Mouse (Mus musculus) ovary, postnatal 14 days (tissue): ENCODE results near the gene Fam13c.
A peak's percentile ranks its signal among the peaks of the same experiment; 100 is the strongest.

Experiments
- DNase-seq: peaks from one replicate; pipeline ENCODE4 v3.0.0; 2022; ENCODE audit warnings: low spot score

Gene Fam13c

DNA sequence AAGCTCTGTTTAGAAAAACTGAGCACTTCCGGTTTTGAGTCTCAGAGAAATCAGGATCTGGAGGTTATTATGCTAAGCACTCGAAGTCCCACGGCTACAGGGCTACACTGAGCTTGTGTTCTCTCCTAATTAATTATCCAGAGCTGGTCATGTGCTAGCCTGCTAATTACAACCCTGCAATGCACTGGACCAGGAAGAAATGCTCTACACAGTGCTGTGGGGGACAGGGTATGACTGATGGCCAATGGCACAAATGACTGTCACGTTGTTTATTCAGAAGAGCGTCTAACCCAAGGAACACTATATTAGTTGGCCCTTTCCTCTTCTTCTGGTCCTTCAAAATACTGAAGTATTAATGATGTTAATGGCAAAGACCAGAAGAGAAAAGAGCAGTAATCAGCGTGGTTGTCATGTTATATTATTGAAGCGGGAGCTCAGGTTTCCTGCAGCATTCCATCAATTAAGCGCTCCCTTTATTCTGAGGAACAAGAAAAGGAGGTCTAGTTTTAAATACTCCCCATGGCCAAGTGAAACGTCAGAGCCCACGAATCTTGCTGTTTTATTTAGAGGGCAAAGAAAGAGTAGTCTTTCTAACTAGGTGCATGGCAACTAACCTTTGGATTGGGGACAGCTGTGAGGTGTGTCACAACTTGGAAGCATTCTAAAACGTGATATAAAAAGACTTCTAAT lies 18.4 kb downstream of the Fam13c start:
- no peak for DNase-seq

DNA sequence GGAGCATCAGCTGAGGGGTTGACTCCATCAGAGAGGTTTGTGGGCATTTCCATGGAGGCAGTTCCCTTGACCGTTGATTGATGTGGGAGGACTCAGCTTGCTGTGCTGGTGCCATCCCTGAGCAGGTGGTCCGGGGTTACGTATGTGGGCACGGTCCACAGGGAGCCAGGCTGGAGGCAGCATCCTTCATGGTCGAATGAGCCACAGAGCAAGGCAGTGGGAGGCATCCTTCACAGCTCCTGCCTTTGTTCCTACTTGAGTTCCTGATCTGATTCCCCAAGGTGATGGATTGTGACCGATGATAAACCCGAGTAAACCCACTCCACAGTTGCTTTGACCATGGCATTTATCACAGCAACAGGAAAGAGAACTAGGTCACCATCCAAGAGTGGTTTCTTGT lies 25.4 kb downstream of the Fam13c start:
- DNase-seq: no peak

DNA sequence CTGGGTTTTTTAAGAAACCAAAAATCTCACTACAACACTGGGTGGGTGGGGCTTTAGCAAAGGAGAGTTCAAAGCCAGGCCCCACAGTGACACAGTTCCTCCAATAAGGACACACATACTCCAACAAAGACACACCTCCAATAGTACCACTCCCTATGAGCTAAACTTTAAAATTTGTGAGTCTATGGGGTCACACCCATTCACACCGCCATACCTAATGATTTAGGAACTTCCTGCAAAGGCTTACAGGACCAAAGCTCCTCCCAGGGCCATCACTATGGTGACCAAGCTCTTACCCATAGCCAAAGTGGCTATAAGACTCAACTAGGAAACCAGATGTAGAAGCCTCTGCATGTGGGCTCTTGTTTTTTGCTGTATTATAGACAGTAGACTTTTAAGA lies 30.6 kb downstream of the Fam13c start:
- DNase-seq: no peak

DNA sequence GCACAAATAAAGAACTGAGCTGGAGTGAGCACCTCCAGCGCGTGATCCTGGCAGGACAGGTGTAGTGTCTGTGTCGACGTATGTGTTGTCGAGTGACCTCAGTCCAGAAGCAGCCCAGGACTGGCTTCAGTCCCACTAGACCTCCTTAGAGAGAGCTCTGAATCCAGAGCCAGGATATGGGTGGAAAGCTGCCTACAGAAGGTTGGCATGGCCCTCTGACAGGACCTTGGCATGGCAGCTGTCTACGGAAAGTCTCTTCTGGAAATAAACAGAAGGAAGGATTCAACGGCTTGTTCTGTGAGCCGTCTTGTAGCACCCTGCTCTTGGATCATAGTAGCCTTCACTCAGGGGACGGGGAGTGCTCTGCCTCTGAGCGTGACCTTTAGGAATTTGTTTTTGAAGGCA lies 37.5 kb downstream of the Fam13c start:
- DNase-seq: no peak

DNA sequence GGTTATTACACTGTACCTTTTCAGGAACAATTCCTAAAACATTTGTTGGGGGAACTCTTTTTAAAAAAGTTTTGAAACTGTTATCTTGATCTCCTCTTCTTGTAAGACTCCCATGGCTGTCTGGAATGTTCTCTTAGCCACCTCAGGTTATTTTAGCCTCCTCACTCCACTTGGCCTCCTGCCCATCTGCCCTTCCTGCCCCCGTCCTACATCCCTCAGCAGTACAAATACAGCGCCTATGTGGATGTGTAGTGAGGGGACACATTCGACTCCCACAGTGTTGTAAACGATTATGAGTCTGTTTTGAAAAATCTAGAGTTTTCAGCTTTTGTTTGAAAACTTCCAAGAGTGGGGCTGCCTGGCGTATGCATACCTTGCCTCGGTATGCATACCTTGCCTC lies 43.5 kb downstream of the Fam13c start:
- DNase-seq: no peak

DNA sequence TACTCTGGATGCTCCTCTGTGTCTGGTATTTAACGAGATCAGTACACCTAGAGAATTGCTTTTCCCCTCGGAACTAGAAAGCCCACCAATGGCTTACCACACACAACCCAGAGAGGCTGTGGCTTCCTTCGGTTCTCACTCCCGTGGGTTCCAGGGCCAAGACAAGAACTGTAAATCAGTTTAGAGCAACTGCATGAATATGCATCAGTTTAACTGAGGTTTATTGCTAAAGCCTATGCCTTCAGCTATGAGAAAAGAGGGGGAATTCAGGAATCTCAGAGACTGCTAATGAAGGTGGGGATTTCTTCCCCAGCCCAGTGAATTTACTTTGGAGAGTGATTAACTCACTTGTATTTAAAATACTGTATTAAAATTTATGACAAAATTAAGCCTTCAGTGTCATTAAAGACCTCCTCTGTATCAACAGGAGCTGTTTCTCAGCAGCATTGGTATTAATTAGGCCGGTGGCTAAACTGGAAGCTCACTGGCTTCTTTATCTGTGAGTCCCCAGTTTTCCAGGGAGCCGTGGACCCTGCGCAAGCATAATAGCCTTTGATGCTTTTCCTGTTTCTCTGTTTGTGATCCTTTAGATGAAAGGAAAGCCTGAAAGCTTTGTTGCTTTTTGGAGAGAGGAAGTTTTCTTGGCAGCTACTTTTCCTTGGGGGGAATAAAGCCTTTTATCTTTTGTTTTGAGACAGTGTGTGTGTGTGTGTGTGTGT lies 44.4 kb downstream of the Fam13c start:
- no peak for DNase-seq

DNA sequence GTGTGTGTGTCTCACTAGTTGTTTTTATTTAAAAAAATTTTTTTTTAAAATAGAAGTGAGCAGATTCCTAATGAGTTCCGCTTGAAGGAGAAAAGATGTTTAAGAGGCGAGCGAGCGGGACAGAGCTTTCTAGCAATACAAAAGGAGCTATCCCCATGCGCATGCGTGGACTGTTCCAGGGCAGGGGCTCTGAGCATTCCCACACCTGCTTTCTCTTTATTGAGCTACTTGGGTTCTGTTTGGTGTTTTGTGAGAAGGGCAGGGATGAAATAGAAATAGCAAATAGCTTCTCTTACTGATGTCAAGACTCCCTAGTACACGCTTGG lies 45.0 kb downstream of the Fam13c start:
- DNase-seq: peak; percentile 14

DNA sequence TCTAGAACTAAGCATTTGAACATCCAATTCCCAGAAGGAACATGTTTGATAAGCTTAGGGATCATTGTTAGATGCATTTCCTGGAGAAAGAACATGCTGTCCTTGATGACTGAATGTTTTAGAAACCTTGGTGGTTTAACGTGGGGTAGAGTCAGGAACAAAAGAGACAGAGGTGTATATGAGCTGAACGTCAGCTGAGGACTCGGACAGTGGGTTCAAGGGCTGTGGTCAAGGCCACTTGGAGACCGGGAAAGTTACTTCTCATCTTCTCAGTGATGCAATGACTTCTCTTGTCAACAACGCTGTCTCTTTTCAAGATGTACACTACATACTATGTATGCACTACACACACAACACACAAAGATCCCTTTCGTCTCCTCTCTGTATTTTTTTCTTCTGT lies 46.4 kb downstream of the Fam13c start:
- no peak for DNase-seq

DNA sequence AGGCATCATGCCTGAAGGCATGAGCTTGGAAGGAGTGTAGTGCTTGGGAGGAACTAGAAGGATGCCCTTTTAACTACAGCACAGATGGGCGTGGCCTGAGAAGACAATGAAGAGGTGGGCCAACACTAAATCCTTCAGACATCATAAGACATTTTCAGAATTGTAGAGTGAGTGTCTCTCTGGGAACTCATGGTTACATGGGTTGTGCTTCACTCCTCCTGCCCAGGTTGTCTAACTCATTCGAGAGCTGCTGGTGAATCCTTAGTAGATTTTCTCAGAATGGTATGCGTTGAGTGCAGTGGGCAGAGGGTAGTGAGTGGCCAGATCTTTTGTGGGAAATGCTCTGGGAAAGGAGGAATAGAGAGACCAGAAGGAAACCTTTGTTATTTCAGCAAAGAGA lies 53.6 kb downstream of the Fam13c start:
- no peak for DNase-seq

DNA sequence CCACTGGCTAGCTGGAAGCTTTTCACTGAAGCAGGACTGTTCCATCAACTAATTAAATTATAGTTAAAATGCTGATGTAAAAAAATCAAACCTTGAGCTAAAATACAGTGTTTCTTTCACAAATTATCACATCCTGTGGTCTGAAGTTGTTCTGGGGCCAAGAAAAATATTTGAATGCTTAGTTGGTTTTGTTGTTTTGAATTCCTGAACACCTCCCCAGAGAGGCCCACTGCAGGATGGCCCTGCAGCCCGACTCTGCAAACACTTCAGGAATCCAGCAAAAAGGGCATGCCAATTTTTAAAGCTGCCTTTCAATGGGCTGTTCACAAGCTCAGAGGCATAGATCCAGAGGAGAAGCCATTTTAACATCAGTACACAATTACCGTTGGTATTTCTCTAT lies 54.2 kb downstream of the Fam13c start:
- DNase-seq: no peak

DNA sequence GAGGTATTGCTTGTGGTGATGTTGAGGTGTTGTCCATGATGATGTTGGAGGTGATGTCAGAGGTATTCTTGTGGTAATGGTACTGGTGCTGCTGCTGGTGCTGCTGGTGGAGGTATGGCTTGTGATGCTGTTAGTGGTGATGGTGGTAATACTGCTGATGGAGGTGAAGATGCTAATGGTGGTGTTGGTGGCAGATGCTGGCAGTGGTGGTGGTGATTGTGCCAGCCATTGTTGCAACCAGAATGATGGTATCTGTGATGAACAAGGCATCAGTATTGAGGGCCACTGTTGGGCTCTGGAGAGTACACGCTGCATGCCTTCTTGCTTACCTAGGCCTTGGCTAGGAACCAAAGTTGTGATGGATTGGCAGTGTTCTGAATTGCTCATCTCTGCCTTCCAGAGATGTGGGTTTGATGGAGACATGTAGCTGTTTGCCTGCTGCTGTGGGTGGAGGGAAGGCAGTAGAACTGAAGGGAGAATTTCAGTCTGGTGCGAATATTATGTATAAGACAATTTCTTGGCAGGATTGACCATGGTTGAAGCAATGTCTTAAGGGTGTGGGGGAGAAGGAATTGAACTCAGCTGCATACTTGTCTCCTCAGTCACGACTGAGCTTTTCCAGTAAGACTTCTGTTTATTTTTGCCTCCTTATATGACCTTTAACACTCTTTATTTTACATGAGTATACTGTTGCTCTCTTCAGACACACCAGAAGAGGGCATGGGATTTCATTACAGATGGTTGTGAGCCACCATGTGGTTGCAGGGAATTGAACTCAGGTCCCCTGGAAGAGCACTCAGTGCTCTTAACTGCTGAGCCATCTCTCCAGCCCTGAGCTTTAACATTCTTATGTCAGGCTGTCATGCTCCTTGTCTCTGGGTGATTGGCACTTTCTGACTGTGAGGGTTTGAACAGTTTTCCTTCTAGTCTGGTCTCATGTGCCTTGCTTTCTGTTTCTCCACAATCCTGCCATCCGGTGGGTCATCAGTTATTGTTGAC lies 55.1 kb downstream of the Fam13c start:
- no peak for DNase-seq

DNA sequence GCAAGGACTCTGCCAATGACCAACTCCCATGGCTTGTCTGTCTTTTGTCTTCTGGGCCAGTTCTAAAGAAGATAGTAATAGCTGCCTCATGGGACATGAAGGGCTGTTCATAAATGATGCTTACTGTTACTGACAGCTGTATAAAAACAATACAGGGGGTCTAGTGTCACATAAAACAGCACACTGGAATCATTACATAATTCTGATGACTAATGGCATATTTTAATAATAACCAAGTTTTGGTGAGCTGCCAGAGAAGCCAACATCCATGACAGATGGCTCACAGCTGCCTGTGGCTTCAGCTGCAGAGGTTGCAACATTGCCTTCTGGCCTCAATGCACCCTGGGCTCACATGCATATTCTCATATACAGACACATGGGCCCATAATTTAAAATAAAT lies 56.7 kb downstream of the Fam13c start:
- no peak for DNase-seq

DNA sequence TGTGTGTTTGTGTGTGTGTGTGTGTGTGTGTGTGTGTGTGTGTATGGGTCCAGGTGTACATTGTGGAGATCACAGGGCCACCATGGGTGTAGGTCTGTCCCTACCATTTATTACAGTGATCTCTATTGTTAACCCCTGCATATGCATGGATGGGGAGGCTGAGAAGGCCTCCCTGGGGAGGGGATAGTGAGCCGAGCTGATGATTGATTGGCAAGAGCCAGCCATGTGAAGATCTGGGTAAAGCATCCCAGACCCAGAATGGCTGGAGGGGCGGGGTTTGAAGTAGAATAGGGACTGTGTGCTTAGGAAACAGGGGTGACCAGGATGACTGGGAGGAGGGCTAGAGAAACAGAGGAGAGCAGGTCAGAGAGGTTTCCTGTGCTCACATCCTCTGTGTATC lies 58.0 kb downstream of the Fam13c start:
- no peak for DNase-seq

DNA sequence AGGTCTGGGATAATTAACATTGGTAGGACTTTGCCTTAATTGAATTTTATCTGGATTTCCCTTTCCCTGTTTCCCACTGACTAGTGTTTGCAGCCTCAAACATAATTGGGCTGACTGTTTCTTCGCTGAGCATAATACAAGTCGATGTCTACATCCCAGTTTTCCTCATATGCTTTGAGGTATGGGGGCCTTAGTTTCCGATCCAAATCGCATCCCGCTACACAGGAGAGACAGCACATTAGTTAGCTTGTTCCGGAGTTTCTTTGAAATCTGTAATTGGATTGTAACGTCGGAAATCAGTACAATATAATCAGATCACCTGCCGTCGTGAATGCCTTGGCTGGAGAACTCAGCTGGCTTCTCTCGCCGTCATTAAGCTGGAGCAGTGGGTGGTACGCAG lies 59.0 kb downstream of the Fam13c start:
- no peak for DNase-seq

DNA sequence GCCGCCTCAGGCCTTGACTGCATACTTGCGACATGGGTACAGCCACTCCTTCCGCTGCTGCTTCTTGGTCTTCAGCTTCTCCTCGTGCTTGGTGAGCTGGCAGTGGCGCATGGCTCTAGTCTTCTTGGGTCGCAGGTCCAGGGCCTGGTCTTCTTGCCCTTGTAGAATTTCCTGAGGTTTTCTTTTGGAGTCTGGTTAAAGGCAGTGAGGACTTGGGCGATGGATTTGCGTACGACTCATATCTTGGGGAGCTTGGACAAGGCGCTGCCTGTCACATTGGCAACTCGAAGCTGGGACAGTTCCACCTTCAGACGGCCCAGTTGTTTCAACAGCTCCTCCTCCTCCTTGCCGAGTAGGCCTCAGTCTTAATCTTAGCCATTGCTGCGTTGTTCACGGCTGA lies 64.6 kb downstream of the Fam13c start:
- no peak for DNase-seq

DNA sequence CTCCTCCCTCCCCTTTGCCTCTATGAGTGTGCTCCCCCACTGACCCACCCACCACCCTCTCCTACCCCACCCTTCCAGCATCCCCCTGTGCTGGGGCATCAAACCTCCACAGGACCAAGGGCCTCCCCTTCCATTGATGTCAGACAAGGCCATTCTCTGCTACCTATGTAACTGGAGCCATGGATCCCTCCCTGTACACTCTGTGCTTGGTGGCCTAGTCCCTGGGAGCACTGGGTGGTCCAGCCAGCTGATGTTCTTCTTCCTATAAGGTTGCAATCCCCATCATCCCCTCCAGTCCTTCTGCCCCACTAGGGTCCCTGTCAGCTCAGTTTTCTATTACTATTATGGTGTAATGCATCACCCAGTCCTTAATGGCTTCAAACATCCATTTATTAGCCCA lies 65.1 kb downstream of the Fam13c start:
- DNase-seq: no peak

DNA sequence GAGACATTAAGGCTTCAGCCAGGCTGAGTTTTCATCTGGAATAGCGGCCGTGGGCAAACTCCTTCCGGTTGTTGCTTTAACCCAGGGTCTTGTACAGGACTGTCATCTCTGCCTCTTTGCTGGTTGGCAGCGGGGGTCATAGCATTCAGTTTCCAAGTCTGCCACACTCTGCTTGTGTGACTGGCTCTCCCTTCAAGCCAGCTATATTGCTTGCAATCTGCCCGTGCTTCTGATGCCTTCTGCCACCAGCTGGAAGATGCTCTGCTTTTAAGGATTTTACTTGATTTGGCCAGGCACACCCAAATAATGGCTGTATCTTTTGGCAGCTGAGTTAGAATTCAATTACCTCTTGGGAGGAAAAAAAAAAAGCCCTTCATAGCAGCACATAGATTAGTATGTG lies 65.6 kb downstream of the Fam13c start:
- DNase-seq: no peak

DNA sequence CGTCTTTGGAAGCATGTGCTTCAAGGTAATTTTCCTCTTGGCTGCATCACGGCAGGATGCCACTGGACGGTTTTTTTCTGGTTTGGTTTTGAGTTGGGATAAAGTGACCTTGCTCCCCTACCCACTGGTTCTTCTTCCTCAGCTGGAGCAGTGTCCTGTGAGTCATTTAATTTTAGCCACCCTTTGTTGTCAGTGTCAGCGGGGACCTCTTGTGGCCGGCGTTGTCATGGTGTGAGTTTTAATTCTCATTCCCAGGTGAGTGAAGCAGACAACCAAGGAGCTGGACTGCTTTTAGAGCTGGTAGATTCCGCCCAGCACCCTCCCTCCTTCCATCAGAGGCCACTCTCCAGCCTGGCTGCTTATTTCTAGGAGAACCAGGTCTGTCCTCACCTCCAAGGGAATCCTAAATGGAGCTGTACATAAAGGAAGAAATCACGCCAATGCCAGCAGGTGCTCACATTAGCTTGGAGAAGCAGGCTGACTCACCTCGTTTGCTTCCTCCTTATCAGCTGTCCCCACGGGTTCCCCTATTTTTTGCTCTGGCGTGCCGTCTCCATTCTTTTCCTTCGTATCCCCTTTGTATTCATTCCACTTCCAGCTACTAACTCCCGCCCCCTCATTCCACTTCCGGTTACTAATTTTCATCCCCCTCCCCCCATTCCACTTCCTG lies 66.4 kb downstream of the Fam13c start:
- DNase-seq: no peak

DNA sequence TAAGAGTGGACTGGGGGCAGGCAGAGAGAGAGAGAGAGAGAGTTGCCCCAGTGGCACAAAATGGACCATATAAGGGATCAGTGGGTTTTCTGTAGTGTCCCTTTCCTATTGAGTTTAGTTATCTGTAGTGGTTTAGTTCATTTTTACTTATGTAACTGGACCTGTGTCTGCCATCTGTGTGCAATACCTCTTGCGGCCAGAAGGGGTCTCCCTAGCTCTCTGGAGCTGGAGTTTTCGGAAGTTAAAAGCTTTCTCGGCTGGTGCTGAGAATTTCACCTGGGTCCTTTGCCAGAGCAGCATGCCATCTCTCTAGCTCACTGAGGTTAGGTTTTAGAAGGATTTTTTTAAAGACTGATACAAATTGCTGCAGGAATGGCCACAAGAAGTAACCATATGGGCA lies 67.6 kb downstream of the Fam13c start:
- DNase-seq: no peak

DNA sequence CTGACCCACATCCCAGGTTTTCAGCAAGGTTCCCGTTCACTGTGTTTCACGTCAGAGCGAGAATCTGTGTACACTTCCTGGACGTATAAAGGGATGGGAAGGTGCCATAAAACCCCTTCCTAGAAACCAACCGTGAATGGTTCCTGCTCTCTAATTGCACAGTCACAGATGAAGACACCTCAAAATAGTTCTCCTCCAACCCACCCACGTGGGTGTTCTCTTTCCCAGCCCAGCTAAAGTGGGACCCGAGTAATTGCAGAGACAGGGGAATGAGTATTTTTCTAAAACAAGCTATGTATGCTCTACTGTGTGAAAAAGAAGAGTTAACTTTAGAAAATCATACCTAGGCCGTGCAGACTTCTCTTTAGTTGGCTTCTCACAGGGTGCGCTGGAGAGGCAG lies 74.6 kb downstream of the Fam13c start:
- no peak for DNase-seq

DNA sequence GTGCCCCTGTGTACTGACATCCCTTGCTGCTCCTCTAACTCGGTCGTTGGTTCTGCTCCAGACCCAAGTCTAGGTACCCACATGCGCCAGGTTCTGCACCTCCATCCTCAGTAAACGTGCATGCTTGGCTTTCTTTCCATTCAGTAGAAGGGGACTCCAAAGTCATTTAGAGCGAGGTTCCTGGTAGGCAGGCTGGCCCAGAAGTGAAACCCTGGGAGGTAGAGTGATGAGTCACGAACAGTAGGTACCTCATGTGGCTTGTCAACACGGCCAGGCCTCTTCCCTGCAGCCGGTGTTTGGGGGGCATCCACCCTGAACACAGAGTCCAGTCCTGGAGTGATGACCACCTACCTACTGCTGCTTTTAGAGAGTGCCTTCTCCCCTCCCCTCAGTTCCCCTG lies 76.4 kb downstream of the Fam13c start:
- DNase-seq: no peak

DNA sequence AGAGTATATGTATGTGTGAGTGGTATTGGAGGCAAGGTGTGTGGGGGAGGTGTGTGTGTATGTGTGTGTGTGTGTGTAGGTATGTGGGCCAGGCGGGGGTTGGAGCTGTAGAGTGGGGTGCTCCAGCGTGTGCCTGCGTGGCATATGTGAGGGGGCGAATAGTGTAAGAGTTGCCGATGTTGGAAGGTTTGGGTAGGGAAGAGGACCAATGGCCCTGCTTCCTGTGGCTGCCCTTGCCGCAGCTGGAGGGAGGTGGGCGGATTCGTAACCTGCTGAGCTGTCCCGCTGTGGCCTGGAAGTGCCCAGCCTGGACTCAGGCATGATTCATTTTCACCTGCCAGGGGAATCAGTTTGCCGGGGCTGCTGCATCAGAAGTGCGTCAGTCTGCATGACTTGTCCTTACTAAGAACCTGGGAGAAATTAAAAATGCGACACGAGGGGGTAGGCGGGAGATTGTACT lies 79.4 kb downstream of the Fam13c start:
- DNase-seq: no peak
